8 mouse cellular contexts compared by ENCODE assay signal in genomic region chr11:22617204-22617874, GRCm38 (mm10).
A peak's percentile ranks its signal among the peaks of the same experiment; 100 is the strongest.
DNase-seq lines count a peak whose midpoint lies in the region; ATAC-seq and TF ChIP-seq lines count a peak whose summit lies in the region.

No protein-coding gene starts in this region.

- no peaks in the 10 kb centered on the region for H3K27me3 ChIP-seq in heart, embryonic 14.5 days (ENCODE audit: control insufficient read depth, insufficient read depth, low read length)
- H3K27me3 ChIP-seq in liver, embryonic 13.5 days: no peaks in the 10 kb centered on the region
- no peaks in the 10 kb centered on the region for H3K27me3 ChIP-seq in stomach, embryonic 14.5 days (ENCODE audit: control insufficient read depth, insufficient read depth, low read length)

- TF ChIP-seq CTCF in brain, embryonic 14.5 days (IDR thresholded peaks at IDR 0.05; ENCODE audit: borderline replicate concordance, extremely low read depth, insufficient read depth, insufficient read length): peak; percentile 100

- WGBS in heart, embryonic 14.5 days: 8% methylated on average over 21 of the region's 21 CpGs
- WGBS in liver, embryonic 13.5 days (ENCODE audit: insufficient replicate concordance): 9% methylated on average over 21 of the region's 21 CpGs
- WGBS in stomach, embryonic 14.5 days: 12% methylated on average over 21 of the region's 21 CpGs

- peak overlapping the region; percentile 36 to 47 for H3K4me3 ChIP-seq in heart, embryonic 14.5 days (ENCODE audit: control insufficient read depth in 1 of 2, insufficient read depth in 1 of 2, low read depth in 1 of 2, low read length in 2 of 2)
- peak overlapping the region; percentile 35 for H3K4me3 ChIP-seq in liver, embryonic 13.5 days (replicated peaks)
- H3K4me3 ChIP-seq in stomach, embryonic 14.5 days (ENCODE audit: low read depth, low read length): peak overlapping the region; percentile 21

- H3K4me1 ChIP-seq in heart, embryonic 14.5 days (ENCODE audit: control insufficient read depth in 2 of 2, insufficient read depth in 2 of 2, low read length in 2 of 2): peaks cover 5 to 6% of the 10 kb centered on the region in 2 experiments; a peak in 2 of 4 replicates
- no peaks in the 10 kb centered on the region for H3K4me1 ChIP-seq in liver, embryonic 13.5 days (replicated peaks)
- H3K4me1 ChIP-seq in stomach, embryonic 14.5 days (ENCODE audit: control insufficient read depth, insufficient read depth, low read length): peaks cover 3% of the 10 kb centered on the region; the same call in 1 of the 2 replicates

- H3K36me3 ChIP-seq in heart, embryonic 14.5 days (ENCODE audit: control insufficient read depth, insufficient read depth, low read length): no peaks in the 10 kb centered on the region
- no peaks in the 10 kb centered on the region for H3K36me3 ChIP-seq in liver, embryonic 13.5 days
- no peaks in the 10 kb centered on the region for H3K36me3 ChIP-seq in stomach, embryonic 14.5 days (ENCODE audit: control insufficient read depth, insufficient read depth, low read length)

- H3K27ac ChIP-seq in heart, embryonic 14.5 days (replicated peaks in 1 of 2; ENCODE audit: control insufficient read depth in 1 of 2, insufficient read depth in 1 of 2, low read depth in 2 of 2, low read length in 2 of 2): 0 out of 4 replicates have a peak overlapping the region, but pooled peaks of 1 of the 2 experiments have one; percentile 5
- H3K27ac ChIP-seq in liver, embryonic 13.5 days: no peak overlapping the region
- peak overlapping the region; percentile 30; the same call in 1 of the 2 replicates for H3K27ac ChIP-seq in stomach, embryonic 14.5 days (ENCODE audit: low read length)

- peak overlapping the region; percentile 69 for H3K9ac ChIP-seq in heart, embryonic 14.5 days (ENCODE audit: low read length)
- H3K9ac ChIP-seq in liver, embryonic 13.5 days: peak overlapping the region; percentile 20; the same call in 1 of the 2 replicates
- no peak overlapping the region for H3K9ac ChIP-seq in stomach, embryonic 14.5 days (replicated peaks; ENCODE audit: low read depth, low read length)

- TF ChIP-seq POLR2A in brain, embryonic 14.5 days (IDR thresholded peaks at IDR 0.05; ENCODE audit: borderline replicate concordance, extremely low read depth, insufficient read depth, insufficient read length, poor library complexity, severe bottlenecking): no peak

- ATAC-seq in erythroid progenitor cell, adult 5-6 weeks (replicated peaks; ENCODE audit: low FRiP score, poor library complexity, severe bottlenecking): peak; percentile 70
- peak; percentile 83 for ATAC-seq in heart, embryonic 14.5 days (ENCODE audit: insufficient number of reproducible peaks, insufficient read depth, low FRiP score, low read depth)
- peak; percentile 65; the same call in 1 of the 2 replicates for ATAC-seq in liver, embryonic 13.5 days (ENCODE audit: low read depth)
- ATAC-seq in stomach, embryonic 14.5 days (ENCODE audit: insufficient number of reproducible peaks, insufficient read depth, low FRiP score, low read depth): peak; percentile 64; the same call in 1 of the 2 replicates

- H3K4me2 ChIP-seq in heart, embryonic 14.5 days (ENCODE audit: low read length): peak overlapping the region; percentile 71
- H3K4me2 ChIP-seq in liver, embryonic 13.5 days: peak overlapping the region; percentile 54
- peak overlapping the region; percentile 55 for H3K4me2 ChIP-seq in stomach, embryonic 14.5 days (replicated peaks; ENCODE audit: low read depth, low read length)

- peak; percentile 68 for DNase-seq in CD4-positive helper T cell, adult 2 months (ENCODE audit: low read depth, low spot score)
- peak; percentile 86 for DNase-seq in brain, embryonic 14.5 days (ENCODE audit: low read depth)
- peak; percentile 88 for DNase-seq in kidney, postnatal 14 days
- DNase-seq in liver, embryonic 13.5 days: peak; percentile 49
- DNase-seq in natural killer cell, adult 2 months (ENCODE audit: low spot score in 2 of 2): peak; percentile 56 to 78

- H3K9me3 ChIP-seq in heart, embryonic 14.5 days (ENCODE audit: control insufficient read depth, low read length): no peaks in the 10 kb centered on the region
- no peaks in the 10 kb centered on the region for H3K9me3 ChIP-seq in liver, embryonic 13.5 days (replicated peaks)
- no peaks in the 10 kb centered on the region for H3K9me3 ChIP-seq in stomach, embryonic 14.5 days (ENCODE audit: control insufficient read depth, low read depth, low read length)
